Mouse (Mus musculus) left cerebral cortex, adult 2 months (tissue): ENCODE results near the gene Klf16. TPM values are rescaled to one million over a fixed set of nuclear protein-coding genes. Genes with fewer than 3 reads are reported as not detected.
A peak's percentile ranks its signal among the peaks of the same experiment; 100 is the strongest.

Source experiments
- DNase-seq, 2 experiments: peaks; one replicate each; pipeline ENCODE4 v3.0.0; 2021 to 2022; ENCODE audit warnings: low spot score in 2 of 2, mixed read lengths in 1 of 2; ENCODE audit errors: extremely low spot score in 1 of 2
- H3K27ac ChIP-seq: fragments of 200-600 bp; 2 replicates; pipeline ENCODE4 v1.8.1; 2022
- H3K4me3 ChIP-seq: fragments of 200-600 bp; 2 replicates; pipeline ENCODE4 v1.8.1; 2022
- CTCF ChIP-seq: fragments of 200-600 bp; IDR thresholded peaks from 2 replicates; pipeline ENCODE4 v1.8.1; 2022; ENCODE audit warnings: antibody characterized with exemption, mild to moderate bottlenecking, moderate library complexity
- intact Hi-C: fragments of 180-260 bp; cut with DNase I; formaldehyde crosslinking; loops from one replicate; pipeline ENCODE4 v1.15.1; 2025
- long read RNA-seq, 2 experiments: library from polyadenylated mRNA; stranded (forward); transcript quantifications; one replicate each; pipeline ENCODE4 v2.0.0; 2021; ENCODE audit warnings: borderline mapping rate in 2 of 2
- total RNA-seq, 2 experiments: library from RNA; stranded (reverse); gene quantifications; 2 replicates each; pipeline ENCODE4 v1.2.3; 2021

Klf16 gene
- total RNA-seq: 10 to 100 TPM; 48.2 to 59.7 TPM
- long read RNA-seq, experiment 1, transcript Klf16-201 (2 exons, 2,674 nt): major isoform, 16 of 20 reads
- long read RNA-seq, experiment 1, partial matches to known transcripts: 0 of 20 reads
- long read RNA-seq, experiment 1, other reads (novel, unspliced or antisense): 4 of 20 reads
- long read RNA-seq, experiment 2, transcript Klf16-201 (2 exons, 2,674 nt): major isoform, 21 of 24 reads
- long read RNA-seq, experiment 2, partial matches to known transcripts: 2 of 24 reads
- long read RNA-seq, experiment 2, other reads (novel, unspliced or antisense): 1 of 24 reads

DNA sequence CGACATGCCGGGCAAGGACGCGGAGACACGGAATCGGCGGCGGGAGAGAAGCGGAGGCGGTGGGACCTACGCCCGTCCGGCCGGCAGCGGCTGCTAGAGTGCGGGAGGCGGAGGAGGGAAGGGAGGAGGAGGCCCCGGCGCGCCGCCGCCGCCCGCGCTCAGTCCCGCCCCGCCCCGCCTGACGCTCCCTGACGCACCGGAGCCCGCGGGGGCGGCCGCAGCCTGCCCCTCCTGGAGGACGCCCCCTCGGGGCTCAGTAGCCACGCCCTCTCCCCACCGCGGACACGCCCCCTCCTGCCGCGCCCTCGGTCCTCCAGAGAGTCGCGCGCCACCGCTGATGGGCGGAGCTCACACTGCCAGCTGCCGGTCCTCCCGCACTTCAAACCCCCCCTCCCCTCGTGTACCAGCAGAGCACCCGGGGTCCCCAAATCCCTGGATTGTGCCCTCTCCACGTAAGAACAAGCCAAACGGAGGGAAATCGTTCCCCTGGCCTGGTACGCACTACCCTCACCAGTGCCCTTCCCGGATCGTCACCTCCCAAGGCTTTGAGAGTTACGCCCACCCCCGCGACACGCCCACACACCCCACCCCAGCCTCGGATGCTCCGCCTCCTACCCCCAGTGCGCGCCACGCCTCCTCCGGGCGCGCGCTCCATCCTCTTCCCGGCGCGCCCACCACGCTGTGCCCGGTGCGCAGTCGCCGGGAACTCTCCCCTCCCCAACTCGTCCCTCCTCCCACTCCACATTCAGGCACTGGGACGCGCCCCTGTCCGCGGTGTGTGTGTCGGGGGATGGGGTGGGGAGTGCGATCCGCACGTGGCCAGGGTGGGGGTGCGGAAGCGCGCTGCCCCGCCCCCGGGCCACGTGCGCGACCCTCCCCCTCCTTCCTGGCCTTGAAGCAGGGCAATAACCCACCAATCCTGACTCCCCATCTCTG, at the start of gene Klf16:
Klf16 (minus strand) TSS at position 127 of the 936 bp plus-strand sequence.
- DNase-seq: peak; percentile 95 to 96
- intact Hi-C loops: loop anchor here (1.0 to 5.0 kb wide), 3 partner anchors 11 to 100 kb away; partner anchors contain the start of genes Csnk1g2 and Mknk2
- peak within 1 kb of the TSS; percentile 83 for H3K4me3 ChIP-seq
- no peak for TF ChIP-seq CTCF
- peak within 1 kb of the TSS; percentile 96 for H3K27ac ChIP-seq

- no peak for DNase-seq
- Histone ChIP-seq H3K4me3 (no peak overlapping the region), H3K27ac (no peak overlapping the region)
- no peak for TF ChIP-seq CTCF
- intact Hi-C loops: no loop called here
Observed at GRCm38 (mm10) chr10:80625764-80626163, 48.6 kb upstream of the Klf16 start.

DNA sequence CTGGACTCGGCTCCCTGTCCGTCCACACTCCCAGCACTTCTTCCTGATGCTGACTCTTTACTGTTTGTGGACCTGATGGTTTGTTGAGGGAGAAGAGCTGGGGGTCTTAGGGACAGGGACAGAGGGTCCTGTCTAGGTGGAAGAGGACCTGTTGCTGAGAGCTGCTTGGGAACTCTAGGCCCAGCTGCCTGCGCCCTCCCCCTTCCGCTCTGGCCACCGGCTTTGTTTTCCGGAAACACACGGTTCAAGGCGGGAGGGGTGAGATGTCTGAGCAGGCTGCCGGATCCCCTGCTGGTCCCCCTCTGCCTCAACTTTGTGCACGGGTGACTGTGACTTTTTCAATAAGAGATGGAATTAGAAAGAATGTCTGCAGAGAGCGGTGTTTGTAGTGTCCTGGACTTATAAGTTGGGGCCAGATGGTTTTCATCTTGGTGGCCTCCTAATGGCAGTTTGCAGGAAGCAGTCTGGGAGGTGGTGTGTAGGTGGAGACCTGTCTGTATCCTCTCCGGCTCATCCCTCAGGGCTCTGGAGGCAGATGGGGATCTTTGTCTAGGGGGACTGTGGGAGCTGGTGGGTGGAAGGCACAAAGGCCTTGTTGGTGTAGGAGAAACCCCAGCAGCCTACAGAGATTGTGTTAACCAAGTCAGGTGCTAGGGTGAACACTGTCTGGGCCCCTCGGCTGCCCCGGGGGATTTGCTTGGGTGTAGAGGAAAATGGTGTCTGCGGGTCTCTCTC, 46.5 kb upstream of the Klf16 start:
- no peak for DNase-seq

GRCm38 (mm10) chr10:80622661-80623456, 45.7 kb upstream of the Klf16 start, which contains the start of gene Csnk1g2:
Gene Csnk1g2 (plus strand): TSS chr10:80622838.
- H3K4me3 ChIP-seq: peak within 1 kb of the TSS; percentile 87
- intact Hi-C loops: loop anchor here (1.0 to 2.0 kb wide), 5 partner anchors 20 to 80 kb away; partner anchors contain the start of genes Btbd2, Izumo4 and Klf16
- TF ChIP-seq CTCF: no peak
- peak; percentile 55 to 61 for DNase-seq
- peak within 1 kb of the TSS; percentile 97 for H3K27ac ChIP-seq

More for the DNA sequence above, 46.5 kb upstream of the Klf16 start:
- intact Hi-C loops: loop anchor here (2.0 kb wide), 3 partner anchors 33 to 79 kb away; partner anchors contain the start of genes Btbd2, Izumo4 and Klf16
- TF ChIP-seq CTCF: no peak; the same call in none of the 2 replicates
- H3K27ac ChIP-seq: peak overlapping the region; percentile 92
- peak overlapping the region; percentile 87 for H3K4me3 ChIP-seq

DNA sequence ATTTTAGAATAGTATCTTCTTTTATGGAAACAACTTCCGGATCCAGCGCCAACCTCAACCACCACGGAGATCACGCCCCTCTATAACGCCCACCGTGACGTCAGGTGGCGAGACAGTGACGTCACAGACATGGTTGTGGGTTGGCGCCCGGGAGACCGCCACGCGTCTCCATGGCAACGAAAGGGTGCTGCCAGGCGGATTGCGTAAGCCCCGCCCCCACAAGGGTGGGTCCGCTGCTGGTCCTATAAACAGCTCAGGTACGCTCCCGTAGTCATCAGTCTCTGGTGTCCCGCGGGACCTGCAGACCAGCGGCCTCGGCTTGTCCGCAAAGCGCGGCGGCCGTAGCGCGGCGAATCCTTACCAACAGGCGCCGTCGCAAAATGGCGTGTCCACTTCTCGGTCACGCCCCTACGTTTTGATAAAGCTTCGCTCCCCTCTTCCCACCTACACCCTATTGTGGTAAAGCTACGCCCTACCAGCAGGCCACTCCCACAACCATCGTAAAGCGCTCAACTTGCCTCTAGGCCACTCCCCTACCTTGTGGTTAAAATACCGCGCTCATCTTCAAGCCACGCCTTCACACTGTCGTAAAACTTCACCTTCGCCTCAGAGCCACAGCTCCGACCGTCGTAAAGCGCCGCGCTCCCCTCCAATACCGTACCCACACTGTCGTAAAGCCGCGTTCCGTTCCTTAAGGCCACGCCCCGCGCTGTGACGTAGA, 45.0 kb upstream of the Klf16 start:
- Histone ChIP-seq H3K27ac (peak overlapping the region; percentile 97), H3K4me3 (peak overlapping the region; percentile 87)
- no peak for TF ChIP-seq CTCF
- DNase-seq: peak; percentile 99 to 100
- intact Hi-C loops: loop anchor here (1.0 to 2.0 kb wide), 5 partner anchors 19 to 81 kb away; partner anchors contain the start of genes Btbd2, Izumo4 and Klf16

DNA sequence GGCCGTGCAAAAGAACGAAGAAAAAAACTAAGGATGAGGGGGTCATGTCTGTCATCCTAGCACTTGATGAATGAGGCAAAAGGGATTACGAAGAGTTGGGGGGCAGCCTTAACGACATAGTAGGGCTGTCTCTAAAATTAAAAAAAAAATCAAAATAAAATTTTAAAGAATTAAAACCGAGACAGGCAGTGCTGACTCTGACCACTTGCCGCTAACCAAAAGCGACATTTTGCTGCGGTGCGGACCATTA, 44.5 kb upstream of the Klf16 start:
- no peak for DNase-seq
- H3K4me3 ChIP-seq: peak overlapping the region; percentile 87
- intact Hi-C loops: no loop called here
- H3K27ac ChIP-seq: peak overlapping the region; percentile 97
- TF ChIP-seq CTCF: no peak; the same call in 1 of the 2 replicates

- peak in 1 of 2 experiments; percentile 11 for DNase-seq
- no peak for TF ChIP-seq CTCF
- Histone ChIP-seq H3K27ac (peak overlapping the region; percentile 97), H3K4me3 (peak overlapping the region; percentile 87)
- intact Hi-C loops: no loop called here
Observed at GRCm38 (mm10) chr10:80620796-80621689, 43.9 kb upstream of the Klf16 start.

- peak in 1 of 2 experiments; percentile 9 for DNase-seq
- intact Hi-C loops: no loop called here
- TF ChIP-seq CTCF: no peak
Observed at GRCm38 (mm10) chr10:80620365-80620764, 43.2 kb upstream of the Klf16 start.

More at GRCm38 (mm10) chr10:80620365-80620764, 43.2 kb upstream of the Klf16 start:
- no peak overlapping the region for H3K4me3 ChIP-seq
- H3K27ac ChIP-seq: no peak overlapping the region
